ENCODE assay signal across 10 mouse cellular contexts in genomic region chrX:71647958-71648357, GRCm38 (mm10). TPM values are rescaled to one million over a fixed set of nuclear protein-coding genes. Genes with fewer than 3 reads are reported as not detected.
A peak's percentile ranks its signal among the peaks of the same experiment; 100 is the strongest.
DNase-seq lines count a peak whose midpoint lies in the region; ATAC-seq and TF ChIP-seq lines count a peak whose summit lies in the region.
"Had no signal": no experiment of that assay in that cellular context is flagged by ENCODE, and none has a peak within 500 bp of the region (broad histone marks: within the 10 kb centered on the region; RNA-seq: fewer than 3 reads in every experiment).

No protein-coding gene starts in this region.

- no peak overlapping the region for H3K9ac ChIP-seq in kidney, embryonic 14.5 days (ENCODE audit: low read depth, low read length)
- no peak overlapping the region for H3K9ac ChIP-seq in midbrain, postnatal 0 days (replicated peaks; ENCODE audit: low read length, poor library complexity, severe bottlenecking)
- H3K9ac ChIP-seq: embryonic facial prominence, embryonic 13.5 days; midbrain, embryonic 12.5 days had no signal

- H3K27ac ChIP-seq in kidney, embryonic 14.5 days (ENCODE audit: low read depth, low read length): no peak overlapping the region
- H3K27ac ChIP-seq in left cerebral cortex, adult 2 months: no peak overlapping the region
- H3K27ac ChIP-seq in midbrain, postnatal 0 days (ENCODE audit: low read depth, low read length): no peak overlapping the region
- H3K27ac ChIP-seq: embryonic facial prominence, embryonic 13.5 days; midbrain, embryonic 12.5 days had no signal

- peak; percentile 38 for DNase-seq in kidney, adult 9 months
- peak; percentile 41 to 44 for DNase-seq in adrenal gland, adult 18-20 months (ENCODE audit: low spot score in 2 of 2)
- DNase-seq in embryo, embryonic 10.5 days (ENCODE audit: low spot score): peak; percentile 67
- peak; percentile 43 to 49 for DNase-seq in heart, postnatal 36 days
- peak; percentile 37 to 52 for DNase-seq in left cerebral cortex, adult 2 months (ENCODE audit: extremely low spot score in 1 of 2, low spot score in 2 of 2)
- DNase-seq in midbrain, postnatal 0 days (ENCODE audit: low spot score): peak; percentile 70
- DNase-seq in thymus, postnatal 25 days: peak; percentile 3

- no peaks in the 10 kb centered on the region for H3K27me3 ChIP-seq in kidney, embryonic 14.5 days (ENCODE audit: control insufficient read depth, insufficient read depth, low read length)
- no peaks in the 10 kb centered on the region for H3K27me3 ChIP-seq in midbrain, postnatal 0 days (ENCODE audit: insufficient read depth, low read length)
- H3K27me3 ChIP-seq: midbrain, embryonic 12.5 days had no signal

- TF ChIP-seq CTCF in left cerebral cortex, adult 2 months (IDR thresholded peaks at IDR 0.05): peak; percentile 85
- TF ChIP-seq CTCF in midbrain, postnatal 0 days (IDR thresholded peaks at IDR 0.05): peak; percentile 84

- ATAC-seq in kidney, embryonic 14.5 days (ENCODE audit: low FRiP score, low TSS enrichment): no peak
- no peak for ATAC-seq in midbrain, postnatal 0 days (ENCODE audit: low FRiP score)

- H3K36me3 ChIP-seq in kidney, embryonic 14.5 days (ENCODE audit: control insufficient read depth, insufficient read depth, low read length): no peaks in the 10 kb centered on the region
- H3K36me3 ChIP-seq in midbrain, postnatal 0 days (ENCODE audit: insufficient read depth, low read length): no peaks in the 10 kb centered on the region
- H3K36me3 ChIP-seq: embryonic facial prominence, embryonic 13.5 days; midbrain, embryonic 12.5 days had no signal

- no peak overlapping the region for H3K4me3 ChIP-seq in kidney, embryonic 14.5 days (ENCODE audit: low read length)
- no peak overlapping the region for H3K4me3 ChIP-seq in left cerebral cortex, adult 2 months
- no peak overlapping the region for H3K4me3 ChIP-seq in midbrain, postnatal 0 days (ENCODE audit: low read depth, low read length)
- H3K4me3 ChIP-seq: embryonic facial prominence, embryonic 13.5 days; midbrain, embryonic 12.5 days had no signal

- 3% methylated on average over 6 of the region's 6 CpGs for WGBS in kidney, embryonic 14.5 days
- WGBS in midbrain, postnatal 0 days: under 1% methylated on average over 6 of the region's 6 CpGs

- no peaks in the 10 kb centered on the region for H3K4me1 ChIP-seq in kidney, embryonic 14.5 days (ENCODE audit: control insufficient read depth, insufficient read depth, low read length)
- no peaks in the 10 kb centered on the region for H3K4me1 ChIP-seq in midbrain, postnatal 0 days (ENCODE audit: insufficient read depth, low read length)
- H3K4me1 ChIP-seq: embryonic facial prominence, embryonic 13.5 days; midbrain, embryonic 12.5 days had no signal

- intact Hi-C loops in heart, postnatal 36 days (cut with DNase I): loop anchor here (1.0 to 2.0 kb wide), 2 partner anchors 298 to 1171 kb away; no protein-coding TSS in a partner anchor
- intact Hi-C loops in left cerebral cortex, adult 2 months (cut with DNase I): loop anchor here (1.0 to 5.0 kb wide), 5 partner anchors 144 to 1254 kb away; no protein-coding TSS in a partner anchor

- H3K4me2 ChIP-seq in kidney, embryonic 14.5 days (replicated peaks; ENCODE audit: low read depth, low read length): no peak overlapping the region
- H3K4me2 ChIP-seq in midbrain, postnatal 0 days (ENCODE audit: low read depth, low read length, poor library complexity, severe bottlenecking): no peak overlapping the region
- H3K4me2 ChIP-seq: embryonic facial prominence, embryonic 13.5 days; midbrain, embryonic 12.5 days had no signal

- H3K9me3 ChIP-seq in kidney, embryonic 14.5 days (ENCODE audit: control insufficient read depth, low read length): no peaks in the 10 kb centered on the region
- H3K9me3 ChIP-seq in midbrain, postnatal 0 days (ENCODE audit: low read length): no peaks in the 10 kb centered on the region
- H3K9me3 ChIP-seq: embryonic facial prominence, embryonic 13.5 days; midbrain, embryonic 12.5 days had no signal

RNA-seq across cellular contexts. Expression of gene Gpr50, which starts 15.5 kb away (rescaled TPM):
- 0.06 and 0.37 TPM in 2 replicates for polyA plus RNA-seq in kidney, embryonic 14.5 days (2014; fragmentation: Nextera tagmentation; extraction: Ambion mirVana)
- total RNA-seq in adrenal gland, adult 18-20 months (2021): not detected
- not detected for total RNA-seq in heart, postnatal 36 days (2021)
- under 1 TPM; 0.34 to 0.37 TPM for total RNA-seq in left cerebral cortex, adult 2 months (2021)
- total RNA-seq in midbrain, postnatal 0 days (2014; rRNA removed): 2.2 and 3.1 TPM in 2 replicates
- polyA plus RNA-seq in midbrain, postnatal 0 days (2015; fragmentation: Nextera tagmentation; extraction: Ambion mirVana): 4.5 and 5.5 TPM in 2 replicates

Comparison
In these comparisons a context has a peak if more than half of its experiments do, and no peak if none do; other contexts are left out.
1. DNase-seq: peak in every context shown above with its lines; median percentile 70 in midbrain, postnatal 0 days; 67 in embryo, embryonic 10.5 days; 46 in heart, postnatal 36 days; 44 in left cerebral cortex, adult 2 months; 42 in adrenal gland, adult 18-20 months; 38 in kidney, adult 9 months; 3 in thymus, postnatal 25 days.